18 mouse cellular contexts compared by ENCODE assay signal in the genomic region with DNA sequence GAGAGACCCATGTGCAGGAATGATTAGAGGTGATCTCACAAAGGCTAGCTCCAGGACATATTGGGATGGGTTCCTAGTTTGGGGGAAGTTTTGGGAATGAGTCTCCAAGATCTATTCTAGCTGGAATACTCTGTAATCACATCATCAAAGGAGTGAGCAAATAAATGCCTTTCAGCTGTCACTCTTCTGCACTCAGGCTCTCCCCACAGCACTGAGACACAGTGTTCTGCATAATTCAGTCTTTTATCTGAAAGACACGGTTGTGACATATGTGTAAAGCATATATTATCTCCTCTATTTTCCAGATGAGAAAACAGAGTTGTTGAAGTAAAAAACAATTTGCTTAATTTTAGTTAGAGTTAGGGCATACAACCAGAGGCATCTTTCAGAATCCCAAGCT.
"Had no signal": no experiment of that assay in that cellular context is flagged by ENCODE, and none has a peak within 500 bp of the region (broad histone marks: within the 10 kb centered on the region; RNA-seq: fewer than 3 reads in every experiment).

No protein-coding gene starts in this region.

- H3K27ac ChIP-seq: kidney, embryonic 15.5 days; left cerebral cortex, adult 2 months; liver, embryonic 13.5 days; macrophage; neural tube, embryonic 12.5 days; neural tube, embryonic 15.5 days; stomach, postnatal 0 days had no signal

- DNase-seq: kidney, postnatal 10 days; kidney, postnatal 36 days; layer of hippocampus, postnatal 36 days; liver, embryonic 13.5 days; lung, adult 2 months; lung, postnatal 14 days; right cerebral cortex, adult 18-20 months; right cerebral cortex, postnatal 14 days; right cerebral cortex, postnatal 4 days; thymus, adult 2 months; thymus, postnatal 14 days; thymus, postnatal 4 days had no signal

- H3K4me1 ChIP-seq: kidney, embryonic 15.5 days; liver, embryonic 13.5 days; neural tube, embryonic 12.5 days; neural tube, embryonic 15.5 days had no signal

- H3K36me3 ChIP-seq: kidney, embryonic 15.5 days; liver, embryonic 13.5 days; neural tube, embryonic 12.5 days; neural tube, embryonic 15.5 days had no signal

- H3K4me3 ChIP-seq: kidney, embryonic 15.5 days; left cerebral cortex, adult 2 months; liver, embryonic 13.5 days; neural tube, embryonic 12.5 days; neural tube, embryonic 15.5 days had no signal

- H3K9ac ChIP-seq: kidney, embryonic 15.5 days; liver, embryonic 13.5 days; neural tube, embryonic 12.5 days; neural tube, embryonic 15.5 days had no signal

- H3K27me3 ChIP-seq: kidney, embryonic 15.5 days; liver, embryonic 13.5 days; neural tube, embryonic 12.5 days; neural tube, embryonic 15.5 days had no signal

- H3K9me3 ChIP-seq: kidney, embryonic 15.5 days; neural tube, embryonic 12.5 days; neural tube, embryonic 15.5 days had no signal

- H3K4me2 ChIP-seq: kidney, embryonic 15.5 days; liver, embryonic 13.5 days; neural tube, embryonic 12.5 days; neural tube, embryonic 15.5 days had no signal
